Mouse (Mus musculus) gastrocnemius, postnatal 14 days (tissue): Measurements from ENCODE around the gene Cplx2. TPM values are rescaled to one million over a fixed set of nuclear protein-coding genes. Genes with fewer than 3 reads are reported as not detected.

ENCODE experiments used
- total RNA-seq, 2 experiments: library from RNA; stranded (reverse); gene quantifications; 2 replicates each; pipeline ENCODE4 v1.2.3; 2021

Gene Cplx2
- total RNA-seq, 2 experiments from 2014 or later, result 3.7 to 5.1 TPM

Other genes starting within 250 kb of the Cplx2 start
- not detected for gene Hrh2, start 179.2 kb upstream of the Cplx2 start, total RNA-seq
- gene Thoc3, start 97.5 kb downstream of the Cplx2 start, total RNA-seq, result 10 to 100 TPM; 16.1 to 18.5 TPM
- gene Simc1, start 132.4 kb downstream of the Cplx2 start, total RNA-seq, result 1 to 10 TPM; 1.7 to 2.4 TPM
- gene 4833439L19Rik, start 194.1 kb downstream of the Cplx2 start, total RNA-seq, result 100 to 1,000 TPM in 1 of 2 experiments, 10 to 100 TPM in 1; 97.4 to 106 TPM
- gene Arl10, start 203.7 kb downstream of the Cplx2 start, total RNA-seq, result 1 to 10 TPM; 2.9 to 3.7 TPM
- gene Nop16, start 218.7 kb downstream of the Cplx2 start, total RNA-seq, result 10 to 100 TPM; 17.6 to 19.4 TPM
- gene Higd2a, start 218.9 kb downstream of the Cplx2 start, total RNA-seq, result 100 to 1,000 TPM; 126 to 131 TPM
- 10 to 100 TPM; 86.4 to 95.0 TPM for gene Cltb, start 240.0 kb downstream of the Cplx2 start, total RNA-seq